Mouse (Mus musculus): ENCODE measurements at regions not wholly inside any gene's neighbourhood (a gene's known extent, or its start where the extent isn't known, plus 50 kb on each side); places are given as distances from the start of the nearest gene placed in this dataset.
"Not testable (repeated sequence)": the region's sequence is repeated elsewhere in the genome, so short reads cannot be mapped to it uniquely, and the experiment has no call there.

DNA sequence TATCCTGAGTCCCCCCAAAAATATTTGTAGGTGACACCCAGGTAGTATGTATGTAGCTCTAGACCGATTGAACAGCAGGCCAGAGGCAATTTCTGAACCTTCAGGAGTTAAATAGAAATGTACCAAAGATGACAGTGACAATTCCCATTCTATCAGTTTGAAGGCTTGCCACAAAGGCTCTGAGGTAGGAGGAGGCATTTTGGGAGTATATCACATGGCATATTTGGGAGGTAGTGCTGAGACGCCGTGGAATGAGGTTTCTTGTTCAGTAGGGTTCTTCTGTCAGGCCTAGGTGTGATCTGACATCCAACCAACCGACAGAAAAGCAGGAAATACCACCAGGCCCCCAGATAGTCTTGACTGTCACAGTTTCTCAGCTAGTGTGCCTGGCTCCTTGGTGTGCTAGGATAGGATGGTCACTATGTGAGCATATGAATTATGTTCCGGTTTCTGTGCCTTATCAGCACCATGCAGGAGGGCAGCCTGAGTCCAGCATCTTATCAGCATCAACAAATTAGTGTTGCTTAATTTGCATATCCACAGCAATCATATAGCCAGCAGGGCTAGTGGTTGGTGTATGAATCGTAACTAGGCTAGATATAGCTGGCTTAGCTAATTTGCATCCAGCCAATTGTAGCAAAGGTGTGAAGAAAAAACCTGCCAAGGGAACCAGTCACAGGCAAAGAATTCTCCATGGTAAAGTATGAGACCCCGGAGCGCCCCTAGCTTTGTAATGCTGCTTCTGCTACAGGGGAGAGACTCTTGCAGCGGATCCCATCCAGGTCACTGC is 136.3 kb upstream of the Bcor start:
- no peak for DNase-seq

DNA sequence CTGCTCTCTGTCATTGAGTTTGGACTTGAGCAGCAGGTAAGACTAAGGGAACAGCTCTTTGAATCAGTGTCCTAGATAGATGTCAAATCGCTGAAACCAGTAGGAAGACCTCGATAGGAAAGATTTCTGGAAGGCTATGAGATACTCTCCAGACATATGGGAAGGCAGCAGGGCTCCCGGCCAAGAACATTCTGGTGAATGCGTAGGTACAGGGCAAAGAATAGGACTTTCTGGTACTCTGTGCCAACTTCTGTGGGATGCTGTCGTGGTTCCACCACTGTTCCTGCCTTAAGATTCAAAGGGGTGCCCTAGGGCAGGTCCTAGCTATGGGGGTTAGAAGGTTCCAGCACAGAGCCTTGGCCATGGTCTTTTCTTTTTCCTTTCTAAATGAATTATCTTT is 138.5 kb upstream of the Bcor start:
- no peak for DNase-seq

DNA sequence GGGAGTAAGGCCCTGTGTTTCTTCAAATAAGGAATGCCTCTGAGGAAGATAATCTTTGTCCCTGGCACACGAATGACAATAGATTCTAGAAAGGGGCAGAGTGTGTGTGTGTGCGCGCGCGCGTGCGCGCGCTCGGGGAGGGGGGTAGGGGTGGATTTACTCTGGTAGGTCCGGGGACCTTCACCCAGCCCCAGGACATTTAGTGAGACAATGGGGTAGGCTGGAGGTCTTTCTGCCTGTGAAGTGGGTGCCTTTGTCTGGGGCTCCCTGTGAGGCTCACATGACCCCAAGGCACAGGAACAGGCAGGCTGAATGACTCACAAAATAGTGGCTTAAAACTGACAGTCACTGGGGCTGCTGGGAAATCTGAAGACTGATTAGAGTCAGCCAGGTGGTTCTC is 139.1 kb upstream of the Bcor start:
- DNase-seq, result no peak

DNA sequence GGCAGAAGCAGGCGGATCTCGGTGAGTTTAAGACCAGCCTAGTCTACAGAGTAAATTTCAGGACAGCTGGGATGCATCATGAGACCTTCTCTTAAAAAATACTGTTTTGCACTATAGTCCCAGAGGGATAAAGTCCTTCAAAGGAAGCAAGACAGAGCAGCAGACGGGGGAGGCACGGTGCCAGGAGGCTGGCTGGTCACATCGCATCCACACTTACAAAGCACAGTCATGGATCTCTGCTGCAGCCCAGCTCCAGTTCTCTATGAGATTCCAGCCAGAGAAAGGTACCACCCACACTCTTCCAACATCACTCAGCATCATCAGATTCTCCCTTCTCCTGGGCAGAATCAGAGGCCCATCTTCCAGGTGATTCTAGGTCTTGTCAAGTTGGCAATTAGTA is 144.5 kb upstream of the Bcor start:
- DNase-seq, result no peak

DNA sequence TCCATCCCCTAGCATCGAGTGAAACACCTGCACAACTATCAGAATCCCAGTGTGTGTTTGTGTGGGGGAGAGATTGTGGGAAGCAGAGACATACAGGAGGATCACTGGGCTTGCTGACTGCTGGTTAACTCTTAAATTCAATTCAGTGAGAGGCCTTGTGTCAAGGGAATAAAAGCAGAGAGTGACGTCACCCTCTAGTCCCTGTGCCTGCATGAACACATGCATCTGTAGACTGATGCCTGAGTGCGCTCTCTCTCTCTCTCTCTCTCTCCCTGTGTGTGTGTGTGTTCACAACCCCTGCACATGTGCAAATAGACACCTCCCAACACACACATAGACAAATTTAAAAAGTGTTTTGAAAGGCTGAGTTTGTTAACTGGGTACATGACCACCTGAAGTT is 146.8 kb upstream of the Bcor start:
- no peak for DNase-seq

DNA sequence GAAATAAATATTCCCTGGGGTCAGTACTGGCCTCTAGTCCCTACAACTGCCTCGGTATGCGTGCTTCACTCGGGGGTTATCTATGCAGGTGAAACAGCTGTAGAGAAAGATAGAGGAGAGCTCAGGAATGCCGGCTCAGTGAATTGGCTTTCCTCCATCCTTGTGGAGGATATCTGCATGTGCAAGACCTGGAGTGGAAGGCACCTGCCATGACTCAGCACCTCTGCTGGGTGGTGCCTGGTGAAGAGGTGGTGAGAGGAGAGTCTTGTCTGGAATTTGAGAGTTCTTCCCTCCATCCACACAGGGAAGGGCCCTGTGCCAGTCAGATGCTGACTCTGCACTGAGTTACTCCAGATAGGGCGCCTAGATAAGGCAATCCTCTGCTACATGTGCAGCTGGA is 152.4 kb upstream of the Bcor start:
- DNase-seq, result no peak

DNA sequence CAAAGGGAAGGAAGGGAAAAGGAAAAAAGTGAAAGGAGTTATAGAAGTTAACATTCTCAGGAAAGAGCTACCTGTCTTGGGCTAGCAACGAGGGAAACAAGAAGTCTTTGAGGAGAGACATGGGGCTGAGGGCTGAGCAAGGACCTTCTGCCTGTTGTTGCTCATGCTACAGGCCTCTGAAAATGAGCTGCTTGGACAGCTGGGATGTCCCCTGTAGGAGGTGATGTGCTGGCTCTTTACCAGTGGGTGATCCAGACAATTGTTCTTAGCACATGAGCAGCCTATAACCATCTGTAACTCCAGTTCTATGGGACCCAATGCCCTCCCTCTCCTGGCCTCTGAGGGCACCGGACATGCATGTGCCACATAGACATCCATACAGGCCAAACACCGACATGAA is 155.5 kb upstream of the Bcor start:
- DNase-seq, result no peak

DNA sequence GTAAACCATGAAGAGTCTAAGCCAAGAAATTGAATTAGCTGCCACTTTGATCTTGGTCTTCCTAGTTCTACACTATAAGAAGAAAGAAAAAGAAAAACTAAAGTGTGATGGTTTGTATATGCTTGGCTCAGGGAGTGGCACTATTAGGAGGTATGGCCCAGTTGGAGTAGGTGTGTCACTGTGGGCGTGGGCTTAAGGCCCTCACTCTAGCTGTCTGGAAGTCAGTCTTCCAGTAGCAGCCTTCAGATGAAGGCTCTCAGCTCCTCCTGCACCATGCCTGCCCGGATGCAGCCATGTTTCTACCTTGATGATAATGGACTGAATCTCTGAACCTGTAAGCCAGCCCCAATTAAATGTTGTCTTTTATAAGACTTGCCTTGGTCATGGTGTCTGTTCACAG is 157.3 kb upstream of the Bcor start:
- DNase-seq, result not testable (repeated sequence)

DNA sequence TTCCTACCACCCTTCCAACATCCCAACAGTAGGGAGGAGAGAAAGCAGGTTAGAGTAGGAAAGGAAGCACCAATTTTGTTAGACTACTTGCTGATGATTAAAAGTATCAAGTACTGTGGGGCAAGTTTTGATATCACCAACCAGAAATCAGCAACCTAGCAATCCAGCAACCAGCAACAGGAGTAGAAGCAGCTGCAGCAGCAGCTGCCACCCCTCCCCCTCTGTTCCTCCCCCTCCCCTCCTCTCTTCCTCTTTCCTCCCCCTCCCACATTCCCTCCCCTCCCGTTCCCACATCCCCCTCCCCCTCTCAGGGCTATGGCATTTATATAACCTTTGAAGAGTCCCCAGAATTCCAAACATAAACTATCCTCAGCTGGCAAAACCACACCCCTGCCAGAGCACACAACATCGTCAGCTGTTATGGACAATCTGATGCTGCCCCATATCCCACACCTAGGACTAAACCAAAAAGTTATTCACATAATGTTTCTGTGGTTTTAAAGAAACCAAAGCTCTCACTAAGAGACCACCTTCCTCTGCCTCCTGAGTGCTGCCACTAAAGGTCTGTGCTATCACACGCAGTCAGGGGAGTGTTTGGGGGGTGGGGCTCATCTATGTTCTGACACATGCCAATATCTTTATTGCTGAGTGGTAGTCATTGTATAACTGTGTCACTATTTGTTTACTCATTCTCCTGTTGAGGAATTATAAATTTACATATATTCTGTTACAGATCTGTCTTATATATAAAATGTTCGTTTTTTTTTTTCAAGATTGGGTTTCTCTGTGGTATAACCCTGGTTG is 158.9 kb upstream of the Bcor start:
- no peak for DNase-seq

DNA sequence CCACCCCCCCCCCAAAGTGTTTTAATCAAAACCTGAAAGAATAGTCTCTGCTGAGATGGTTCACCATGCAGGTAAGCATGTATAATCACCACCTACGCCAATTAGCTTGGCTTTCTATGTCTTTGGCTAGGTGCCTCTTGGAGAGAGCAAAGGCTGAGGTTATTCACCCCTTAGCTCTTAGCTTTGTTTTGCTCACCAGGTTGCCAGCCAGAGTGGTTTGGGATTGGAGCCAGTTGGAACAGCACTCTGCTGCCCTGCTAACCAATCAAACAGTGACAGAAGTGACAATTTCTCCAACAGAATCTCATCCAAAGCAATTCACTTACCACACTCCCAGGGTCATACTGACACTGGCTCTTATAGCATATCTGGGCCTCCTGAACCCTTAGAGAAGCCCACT is 162.3 kb upstream of the Bcor start:
- DNase-seq, result no peak

DNA sequence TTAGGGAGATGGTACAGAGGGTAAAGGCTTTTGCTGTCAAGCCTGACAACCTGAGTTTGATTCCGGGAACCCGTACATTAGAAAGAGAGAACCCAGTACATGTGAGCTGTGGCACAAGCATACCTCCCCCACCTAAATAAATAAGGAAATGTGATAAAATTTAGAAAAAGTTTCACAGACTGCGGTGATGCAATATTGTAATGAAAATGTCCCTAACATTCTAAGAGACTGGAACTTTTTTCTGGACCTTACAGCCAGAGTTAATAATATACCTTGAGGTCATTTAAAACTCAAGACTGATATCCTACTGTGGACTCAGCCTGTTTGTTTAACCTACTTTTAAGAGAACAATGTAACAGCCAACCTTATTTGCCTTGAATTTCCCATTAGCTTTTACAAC is 163.1 kb upstream of the Bcor start:
- DNase-seq, result no peak

DNA sequence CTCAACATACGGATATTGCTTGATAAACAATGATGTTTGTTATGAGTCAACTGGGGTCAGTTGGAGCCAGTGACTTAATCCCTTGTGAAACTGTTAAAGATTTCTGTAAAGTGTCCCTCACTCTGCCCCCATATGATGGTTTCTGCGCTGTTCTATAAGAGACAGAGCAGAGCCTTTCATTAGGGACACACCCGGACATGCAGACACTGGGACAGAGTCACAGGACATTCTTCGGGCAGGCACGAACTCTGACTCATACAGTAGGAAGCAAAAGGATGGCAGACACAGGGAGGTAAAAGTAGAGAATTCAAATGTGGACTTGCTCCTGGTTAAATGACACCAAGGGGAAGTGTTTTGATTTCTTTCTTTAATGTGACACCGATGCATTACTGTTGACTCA is 163.7 kb upstream of the Bcor start:
- no peak for DNase-seq

DNA sequence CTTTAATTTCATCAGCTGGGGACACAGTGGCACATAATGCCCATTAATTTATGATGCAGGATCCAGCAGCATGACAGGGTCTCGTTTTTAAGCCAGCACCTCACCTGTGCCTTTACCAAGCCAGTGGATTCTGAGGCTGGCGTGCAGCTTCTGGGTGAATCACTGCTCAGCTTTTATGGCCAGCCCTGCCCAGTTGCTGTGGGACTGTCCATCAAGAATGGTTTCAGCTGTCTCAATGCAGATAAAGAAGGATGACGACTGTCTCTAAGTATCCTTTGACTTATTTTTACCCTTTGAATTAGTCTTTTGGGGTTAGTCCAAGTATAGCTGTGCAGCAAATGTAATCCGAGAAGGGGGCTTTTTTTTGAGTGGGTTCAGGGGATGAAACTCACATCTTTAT is 167.3 kb upstream of the Bcor start:
- DNase-seq, result no peak

DNA sequence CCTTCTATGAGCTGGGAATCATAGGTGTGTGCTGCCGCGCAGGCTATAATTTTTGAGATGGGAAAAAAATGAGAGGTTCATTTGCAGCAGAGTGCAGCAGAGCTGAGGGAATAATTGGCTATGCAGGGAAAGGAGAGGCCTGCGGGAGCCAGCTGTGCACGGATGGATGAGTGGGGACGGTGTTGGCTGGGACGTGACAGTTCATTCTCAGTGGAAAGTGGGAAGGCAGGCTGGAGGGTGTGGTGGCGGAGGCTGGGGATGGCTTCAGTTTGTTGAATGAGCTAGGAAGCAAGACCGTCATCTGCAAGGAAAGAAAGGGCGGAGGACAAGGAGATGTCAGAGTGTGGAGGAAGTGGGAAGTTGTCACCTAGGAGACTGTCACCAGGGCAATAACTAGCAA is 180.4 kb upstream of the Bcor start:
- no peak for DNase-seq

DNA sequence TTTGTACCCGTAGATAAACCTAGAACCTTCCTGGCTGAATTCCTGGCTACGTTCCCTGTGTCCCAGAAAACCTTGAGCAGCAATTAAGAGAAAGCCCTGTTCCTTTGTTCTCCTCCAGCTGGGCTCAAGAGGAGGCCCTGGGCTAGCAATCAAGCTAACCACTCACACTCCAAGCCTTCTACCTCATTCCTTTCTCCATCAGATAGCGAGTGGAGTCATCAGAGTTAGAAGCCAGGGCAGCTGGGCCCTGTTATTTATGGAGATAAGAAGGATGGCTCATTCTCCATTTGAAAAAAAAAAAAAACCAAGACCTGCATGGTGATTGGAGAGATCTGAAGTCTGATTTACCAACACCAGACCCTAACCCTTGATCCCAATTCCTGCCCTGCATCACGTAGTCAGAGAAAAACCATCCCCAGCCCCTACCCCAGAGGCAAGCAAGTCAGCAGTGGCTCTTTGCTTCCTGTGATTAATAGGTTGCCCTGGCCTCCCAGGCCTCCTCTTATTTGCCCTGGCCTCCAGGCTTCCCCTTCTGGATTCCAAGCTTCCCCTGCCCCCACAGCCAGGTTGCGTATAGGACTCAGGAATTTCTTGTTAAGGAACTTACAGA is 181.3 kb upstream of the Bcor start:
- no peak for DNase-seq

DNA sequence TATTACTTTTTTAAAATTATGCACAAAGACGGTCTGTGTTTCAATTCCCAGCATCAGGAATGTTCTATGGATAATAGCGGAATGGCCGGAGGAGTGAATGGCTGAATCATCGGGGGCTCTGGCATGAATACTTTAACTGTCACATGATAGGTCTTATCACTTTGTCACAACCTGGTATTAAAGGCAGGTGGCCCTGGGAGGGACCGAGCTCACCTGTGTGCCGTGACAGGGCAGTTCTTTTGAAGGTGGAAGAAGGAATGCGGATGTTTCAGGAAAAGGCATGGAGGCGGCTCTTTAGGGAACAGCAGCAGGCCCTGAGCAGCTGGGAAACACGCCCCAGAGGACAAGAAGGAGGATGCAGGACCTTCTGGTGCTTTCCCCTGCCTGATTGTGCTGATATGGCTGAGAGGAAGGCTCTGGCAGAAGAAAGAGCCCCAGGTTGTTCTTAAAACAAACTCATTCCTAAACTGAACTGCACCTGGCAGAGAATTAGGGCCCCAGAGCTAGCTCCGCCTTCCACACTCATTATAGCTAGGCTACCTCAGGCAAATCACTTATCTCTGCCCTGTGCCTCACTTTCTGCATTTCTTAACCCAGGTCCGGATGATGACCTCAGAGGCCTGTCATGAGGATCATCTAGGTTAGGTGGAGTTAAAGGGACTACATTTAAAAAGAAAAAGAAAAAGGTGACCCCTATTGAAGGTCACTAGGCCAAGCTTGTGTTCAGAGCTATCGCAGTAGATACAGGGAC is 184.8 kb upstream of the Bcor start:
- DNase-seq, result no peak

DNA sequence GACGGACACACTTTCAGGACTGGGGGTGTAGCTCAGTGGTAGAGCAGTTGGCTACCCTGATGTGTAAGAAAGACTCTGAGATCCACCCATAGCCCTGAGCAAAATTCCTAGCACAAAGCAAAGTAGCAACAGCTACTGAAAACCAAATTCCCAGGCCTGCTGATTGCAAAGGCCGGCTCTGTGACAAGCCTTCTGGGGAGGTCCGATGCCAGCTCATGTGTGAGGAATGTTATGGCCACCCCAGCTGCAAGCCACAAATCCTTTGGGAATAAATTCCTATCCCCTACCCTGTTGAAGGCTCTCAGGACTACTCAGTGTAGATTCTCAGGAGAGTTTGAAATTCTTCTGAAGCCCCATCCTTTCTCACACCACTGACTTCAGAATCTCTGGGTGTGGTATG is 186.7 kb upstream of the Bcor start:
- DNase-seq, result no peak

DNA sequence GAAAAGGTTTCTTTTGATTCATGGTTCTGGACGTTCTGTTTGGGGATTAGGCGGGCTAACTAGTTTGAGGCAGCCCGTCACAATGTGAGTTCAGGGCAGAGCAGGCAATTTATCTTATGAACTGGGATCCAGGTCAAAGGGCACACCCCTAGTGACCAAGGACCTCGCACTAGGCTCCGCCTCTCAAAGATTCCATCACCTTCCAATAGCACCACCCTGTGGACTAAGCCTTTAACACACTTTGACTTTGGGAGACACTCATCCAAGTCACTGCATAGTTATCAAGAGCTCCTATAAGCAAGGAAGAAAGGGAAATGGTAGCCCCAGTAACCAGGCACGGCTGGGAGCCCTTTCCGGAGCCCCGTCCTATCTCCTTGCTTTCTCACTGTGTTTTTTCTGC is 188.0 kb upstream of the Bcor start:
- no peak for DNase-seq

DNA sequence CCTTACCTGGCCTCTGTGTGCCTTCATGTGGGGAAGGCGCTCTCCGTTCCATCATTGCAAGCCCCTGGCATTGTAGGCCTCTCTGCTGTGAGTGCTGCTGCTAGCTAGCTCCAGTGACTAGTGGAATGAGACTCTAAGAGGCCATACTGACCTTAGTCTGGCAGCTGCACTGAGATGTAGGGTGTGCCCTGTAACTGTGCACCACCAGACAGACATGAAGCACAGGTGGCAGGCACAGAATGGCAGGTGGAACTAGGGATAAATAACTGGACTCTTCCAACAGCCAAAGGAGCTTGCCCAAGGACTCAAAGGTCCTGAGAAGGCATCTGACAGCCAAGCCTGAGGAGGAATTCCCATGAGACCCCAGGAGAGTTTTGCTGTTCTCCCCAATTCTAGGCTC is 194.7 kb upstream of the Bcor start:
- no peak for DNase-seq

DNA sequence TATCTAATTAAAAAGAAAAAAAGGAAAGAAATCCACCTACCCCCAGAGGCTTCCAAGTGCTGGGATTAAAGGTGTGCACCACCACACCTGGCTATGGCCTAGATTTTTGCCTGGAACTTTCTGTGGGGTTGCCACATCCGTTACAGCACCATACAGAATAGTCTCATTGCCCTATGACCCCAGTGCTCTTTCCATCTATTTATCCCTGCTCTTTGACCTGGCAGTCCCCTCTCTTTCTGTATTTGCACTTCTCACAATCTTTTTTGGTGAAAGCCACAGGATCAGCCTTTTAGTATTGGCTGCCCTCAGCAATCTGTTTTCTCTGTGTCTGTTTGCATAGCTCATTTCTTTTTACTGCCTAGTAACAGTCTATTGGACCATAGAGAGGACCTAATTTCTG is 197.9 kb upstream of the Bcor start:
- DNase-seq, result no peak

DNA sequence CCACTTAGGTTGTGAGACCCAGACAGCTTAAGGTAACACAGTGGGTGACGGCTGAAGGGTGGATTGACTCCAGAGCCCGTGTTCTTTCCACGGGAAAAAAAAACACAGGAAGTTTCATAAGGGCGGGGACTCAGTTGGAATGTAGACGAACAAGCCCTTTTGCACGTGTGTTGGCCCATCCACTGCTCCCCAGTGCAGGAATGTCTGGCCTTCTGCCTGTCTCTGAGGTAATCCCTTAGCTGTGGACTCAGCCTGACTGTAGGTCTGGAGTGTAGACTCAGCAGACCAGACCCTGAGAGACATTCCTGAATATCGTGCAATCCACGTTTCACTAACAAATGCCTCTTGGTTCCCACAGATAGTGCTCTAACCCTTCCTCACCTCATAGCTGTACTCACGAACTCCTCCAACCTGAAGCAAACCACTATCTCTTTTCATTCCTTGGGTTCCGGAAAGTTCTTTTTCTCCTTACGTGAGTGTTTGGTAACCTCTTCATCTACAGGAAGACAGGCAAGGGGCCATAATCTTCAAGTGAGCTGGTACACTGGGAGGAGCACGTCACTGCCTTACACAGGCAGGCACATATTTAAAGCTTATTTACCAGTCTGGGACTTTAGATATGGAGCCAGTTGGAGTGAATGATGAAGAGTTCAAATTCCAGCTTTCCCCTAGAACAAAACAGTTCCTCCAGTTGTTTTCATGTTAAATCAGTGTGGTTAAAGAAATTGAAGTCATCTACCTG is 205.6 kb upstream of the Bcor start:
- DNase-seq, result no peak

DNA sequence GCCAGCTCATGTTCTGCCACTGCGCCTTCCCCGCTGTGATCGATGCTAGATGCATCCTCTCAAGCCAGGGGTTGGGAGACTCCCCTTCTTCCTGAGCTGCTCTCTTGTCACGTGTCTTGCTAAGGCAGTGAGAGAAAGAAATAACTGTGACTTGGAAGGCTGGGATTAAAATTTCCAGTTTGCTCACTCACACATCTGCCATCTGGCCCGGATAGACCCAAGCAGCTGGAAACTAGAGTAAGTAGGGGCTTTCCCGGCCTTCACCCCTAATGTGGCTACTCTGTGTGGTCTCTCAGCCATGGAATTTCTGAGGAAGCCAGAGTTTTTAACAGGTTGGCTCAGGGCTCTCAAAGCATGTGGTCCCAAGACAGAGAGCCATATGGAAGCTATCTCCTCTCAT is 206.6 kb upstream of the Bcor start:
- DNase-seq, result no peak

DNA sequence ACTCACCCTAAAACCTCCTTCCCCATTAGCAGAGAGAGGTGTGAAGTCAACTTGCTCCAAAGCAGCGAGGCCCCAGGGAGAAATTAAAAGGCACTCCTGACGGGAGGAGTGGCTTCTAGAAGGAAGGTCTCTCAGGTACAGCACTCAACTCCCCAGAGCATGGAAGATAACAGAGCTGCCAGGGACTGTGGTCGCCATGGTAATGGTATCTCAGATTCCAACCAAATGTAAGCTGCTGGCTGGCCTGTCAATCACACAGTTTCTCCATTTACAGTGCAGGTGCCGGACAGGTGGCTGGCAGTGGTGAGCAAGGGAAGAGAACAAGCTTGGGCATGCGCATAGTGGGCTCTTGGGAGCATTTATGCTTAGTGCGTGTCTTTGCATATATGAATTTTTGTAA is 213.5 kb upstream of the Bcor start:
- DNase-seq, result no peak
